Mouse (Mus musculus) liver, embryonic 14.5 days (tissue): ENCODE measurements around the gene Zdhhc7.
A peak's percentile ranks its signal among the peaks of the same experiment; 100 is the strongest.

Experiments
- CTCF ChIP-seq: IDR thresholded peaks from 2 replicates; pipeline ENCODE4 v1.5.1; 2016; ENCODE audit warnings: antibody characterized with exemption, low read depth, control low read depth
- EP300 ChIP-seq: IDR thresholded peaks from 2 replicates; pipeline ENCODE4 v1.6.1; 2016; ENCODE audit warnings: antibody characterized with exemption, low read depth

DNA sequence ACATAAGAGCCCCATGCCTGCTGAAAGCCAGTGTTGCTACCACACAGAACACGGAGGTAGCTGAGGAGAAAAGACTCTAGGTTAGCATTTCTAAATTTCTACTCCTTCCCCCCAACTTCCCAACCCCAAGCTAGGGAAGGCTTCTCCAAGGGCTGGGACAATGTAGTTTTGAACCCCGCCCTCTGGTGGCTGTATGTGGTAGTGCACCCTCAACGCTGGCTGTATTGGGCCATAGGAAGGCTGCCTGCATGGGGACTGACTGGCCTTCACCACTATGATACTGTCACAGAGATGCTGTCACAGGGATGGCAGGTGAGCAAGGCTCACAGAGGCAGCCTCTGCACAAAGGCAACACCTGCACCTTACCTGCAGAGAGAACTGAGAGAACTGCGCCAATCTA is 29.6 kb downstream of the Zdhhc7 start:
- TF ChIP-seq CTCF = peak; percentile 98
- TF ChIP-seq EP300 = no peak
